Mouse (Mus musculus): ENCODE data around the gene Oas1a. TPM values are rescaled to one million over a fixed set of nuclear protein-coding genes. Genes with fewer than 3 reads are reported as not detected.

Oas1a gene
- polyA plus RNA-seq, 1 experiment = 1.6 TPM

- 79% methylated on average over 4 of the region's 4 CpGs for WGBS
- no peak for TF ChIP-seq CTCF (IDR thresholded peaks at IDR 0.05; ENCODE audit: borderline replicate concordance, insufficient read depth, low read depth, low read length)
- TF ChIP-seq POLR2A (IDR thresholded peaks at IDR 0.05; ENCODE audit: borderline replicate concordance, insufficient read depth, low read length) = no peak
- H3K27me3 ChIP-seq (ENCODE audit: control insufficient read depth, insufficient read depth, low read length) = no peaks in the 10 kb centered on the region
- H3K27ac ChIP-seq (ENCODE audit: insufficient read depth, low read length) = no peak within 1 kb of the TSS
- no peak for DNase-seq
- H3K4me3 ChIP-seq (replicated peaks; ENCODE audit: insufficient read depth, low read depth, low read length) = no peak within 1 kb of the TSS
- H3K4me1 ChIP-seq (ENCODE audit: control insufficient read depth, insufficient read depth, low read length) = no peaks in the 10 kb centered on the region
Observed at GRCm38 (mm10) chr5:120847067-120847466, 60.3 kb downstream of the Oas1a start, which contains the start of gene Oas1f. TSS of gene Oas1f (plus strand) at chr5:120847367.

Other genes starting within 250 kb of the Oas1a start
- 123 and 127 TPM in 2 replicates for gene Dtx1, start 195.6 kb downstream of the Oas1a start, polyA plus RNA-seq (2012; rRNA removed)
- gene Oas2, start 157.7 kb downstream of the Oas1a start, polyA plus RNA-seq (2012; rRNA removed) = 0.41 and 0.80 TPM in 2 replicates
- 0.08 TPM in 2 replicates for gene Oas3, start 129.9 kb downstream of the Oas1a start, polyA plus RNA-seq (2012; rRNA removed)
- not detected in 2 replicates for gene Oas1e, start 112.0 kb downstream of the Oas1a start, polyA plus RNA-seq (2012; rRNA removed)
- gene Oas1c, start 95.0 kb downstream of the Oas1a start, polyA plus RNA-seq (2012; rRNA removed) = 1.2 and 2.0 TPM in 2 replicates
- gene Oas1f, start 60.2 kb downstream of the Oas1a start, polyA plus RNA-seq (2012; rRNA removed) = not detected in 2 replicates
- not detected in 2 replicates for gene Oas1h, start 46.1 kb downstream of the Oas1a start, polyA plus RNA-seq (2012; rRNA removed)
- 0.35 and 0.47 TPM in 2 replicates for gene Oas1g, start 19.9 kb downstream of the Oas1a start, polyA plus RNA-seq (2012; rRNA removed)
- gene Oas1d, start 7.0 kb upstream of the Oas1a start, polyA plus RNA-seq (2012; rRNA removed) = not detected in 2 replicates
- 277 and 287 TPM in 2 replicates for gene Rph3a, start 102.6 kb upstream of the Oas1a start, polyA plus RNA-seq (2012; rRNA removed)